Mouse (Mus musculus) monocyte, adult 2 months (primary cell): ENCODE data around the gene Fam102a.
A peak's percentile ranks its signal among the peaks of the same experiment; 100 is the strongest.

Experiments used
- DNase-seq, 2 experiments: peaks; one replicate each; pipeline ENCODE4 v3.0.0; 2022; ENCODE audit warnings: low spot score in 2 of 2, low read depth in 1 of 2

Fam102a gene

GRCm38 (mm10) chr2:32576532-32576931 is 41.4 kb downstream of the Fam102a start:
- DNase-seq, result no peak

DNA sequence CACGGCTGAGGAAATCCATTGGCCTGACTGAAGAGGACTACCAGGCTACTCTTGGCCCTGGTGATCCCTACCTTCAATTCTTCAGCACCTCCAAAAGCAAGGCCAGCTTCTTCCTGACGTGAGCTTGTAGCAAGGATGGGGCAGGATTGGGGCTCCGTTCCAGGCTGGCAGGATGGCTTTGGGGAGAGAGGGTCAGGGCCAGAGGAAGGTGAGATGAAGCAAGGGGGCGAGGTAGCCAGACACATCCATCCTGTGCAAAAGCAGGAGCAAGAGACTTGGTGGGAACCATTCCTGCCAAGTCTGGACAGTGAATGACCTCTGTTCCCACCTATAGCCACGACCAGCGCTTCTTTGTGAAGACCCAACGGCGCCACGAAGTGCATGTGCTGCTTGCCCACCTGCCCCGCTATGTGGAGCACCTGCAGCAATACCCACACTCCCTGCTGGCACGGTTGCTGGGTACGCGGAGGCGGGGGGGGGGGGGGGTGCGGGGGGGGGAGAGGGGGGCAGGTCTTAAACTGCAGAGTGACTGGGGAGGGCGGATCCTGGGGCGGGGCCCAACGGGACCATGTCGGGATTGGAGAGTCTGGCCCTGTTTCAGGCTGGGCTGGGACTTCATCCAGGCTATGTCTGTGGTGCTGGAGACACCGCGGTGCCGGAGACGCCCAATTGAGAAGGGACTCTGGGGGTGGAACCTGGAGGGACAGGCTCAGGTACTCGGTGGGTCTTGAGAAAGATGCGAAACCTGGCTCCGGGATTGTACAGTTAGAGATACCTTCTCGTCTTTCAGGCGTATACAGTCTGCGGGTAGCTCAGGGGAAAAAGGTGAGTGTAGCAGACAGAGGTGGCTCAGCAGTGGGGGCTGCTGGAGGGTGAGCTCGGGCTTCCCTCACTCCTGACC is 43.3 kb downstream of the Fam102a start:
- DNase-seq, result no peak

GRCm38 (mm10) chr2:32581450-32582095 is 46.4 kb downstream of the Fam102a start:
- DNase-seq, result no peak

- peak in 1 of 2 experiments; percentile 68 for DNase-seq
Measured at GRCm38 (mm10) chr2:32582830-32583799, 48.0 kb downstream of the Fam102a start.

DNA sequence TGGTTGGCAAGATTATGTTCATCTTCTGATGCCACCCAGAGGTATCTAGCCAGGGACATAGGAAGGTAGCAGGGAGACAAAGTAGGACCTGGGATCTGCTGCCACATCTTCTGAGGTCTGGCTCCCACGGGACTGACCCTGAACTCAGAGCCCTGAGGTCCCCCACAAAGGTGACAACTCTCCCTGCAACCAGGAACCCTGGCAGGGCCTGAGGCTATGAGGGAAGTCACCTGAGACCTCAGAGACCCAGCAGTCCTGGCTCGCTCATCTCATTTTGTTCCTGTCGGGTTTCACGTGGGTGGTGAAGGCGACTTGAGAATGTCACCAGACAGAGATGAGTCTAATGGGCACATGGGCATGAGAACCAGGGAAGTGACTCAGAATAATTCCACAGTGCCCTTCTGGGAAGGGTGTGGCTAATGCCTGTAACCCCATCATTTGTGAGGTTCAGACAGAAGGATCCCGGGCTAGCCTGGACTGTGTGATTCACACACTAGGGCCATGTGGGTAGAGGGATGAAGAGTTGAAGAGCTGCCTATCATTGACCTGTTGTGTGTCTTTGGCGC is 50.1 kb downstream of the Fam102a start:
- no peak for DNase-seq

DNA sequence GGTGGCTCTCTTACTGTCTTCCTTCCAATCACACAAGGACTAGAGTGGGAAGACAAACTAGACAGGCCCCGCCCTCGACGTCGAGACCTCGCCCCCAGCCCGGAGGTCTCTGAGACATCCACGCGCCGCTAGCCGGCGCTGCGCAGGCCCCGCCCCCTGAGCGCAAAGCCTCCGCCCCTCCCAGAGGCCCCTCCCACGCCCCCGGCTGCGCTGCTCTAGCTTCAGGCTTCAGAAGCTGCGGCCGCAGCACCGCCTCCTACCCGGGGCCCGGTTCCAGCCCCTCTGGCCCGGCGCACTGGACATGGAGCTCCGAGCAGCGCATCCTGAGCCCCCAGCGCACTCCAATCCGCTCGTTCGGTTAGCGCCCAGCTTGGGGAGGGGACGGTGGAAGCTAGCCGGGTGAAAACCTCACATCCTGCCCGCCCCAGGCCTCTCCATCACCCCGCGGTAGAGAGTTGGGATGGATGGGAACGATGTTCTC is 51.8 kb downstream of the Fam102a start, which contains the start of gene St6galnac4:
Gene St6galnac4 (plus strand): TSS at position 225 of the 481 bp plus-strand sequence.
- DNase-seq, result peak; percentile 64 to 84

- peak in 1 of 2 experiments; percentile 48 for DNase-seq
Measured at GRCm38 (mm10) chr2:32587731-32588321, 52.7 kb downstream of the Fam102a start.

- DNase-seq, result no peak
Measured at GRCm38 (mm10) chr2:32589213-32589795, 54.2 kb downstream of the Fam102a start.

DNA sequence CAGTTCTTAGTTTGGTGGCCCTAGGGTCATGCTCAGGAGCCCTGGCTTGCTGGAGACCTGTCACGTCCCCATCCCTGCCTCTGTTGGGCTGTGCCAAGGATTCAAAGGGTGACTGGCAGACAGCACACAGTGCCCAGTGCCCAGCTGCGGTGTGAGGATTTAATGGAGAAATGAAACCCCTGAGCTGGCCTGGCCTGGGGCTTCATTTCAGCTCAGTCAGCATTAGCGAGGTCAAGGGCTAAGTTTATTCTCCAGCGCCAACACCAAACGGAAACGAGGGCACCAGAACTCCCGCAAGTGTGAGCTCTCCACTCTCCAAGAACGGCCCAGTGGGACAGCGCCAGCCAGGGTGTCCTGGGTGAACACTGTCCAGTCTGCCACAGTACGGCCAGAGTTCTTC is 55.1 kb downstream of the Fam102a start:
- DNase-seq, result no peak

- no peak for DNase-seq
Measured at GRCm38 (mm10) chr2:32591249-32591648, 56.1 kb downstream of the Fam102a start.

- DNase-seq, result no peak
Measured at GRCm38 (mm10) chr2:32596725-32597124, 61.6 kb downstream of the Fam102a start.

DNA sequence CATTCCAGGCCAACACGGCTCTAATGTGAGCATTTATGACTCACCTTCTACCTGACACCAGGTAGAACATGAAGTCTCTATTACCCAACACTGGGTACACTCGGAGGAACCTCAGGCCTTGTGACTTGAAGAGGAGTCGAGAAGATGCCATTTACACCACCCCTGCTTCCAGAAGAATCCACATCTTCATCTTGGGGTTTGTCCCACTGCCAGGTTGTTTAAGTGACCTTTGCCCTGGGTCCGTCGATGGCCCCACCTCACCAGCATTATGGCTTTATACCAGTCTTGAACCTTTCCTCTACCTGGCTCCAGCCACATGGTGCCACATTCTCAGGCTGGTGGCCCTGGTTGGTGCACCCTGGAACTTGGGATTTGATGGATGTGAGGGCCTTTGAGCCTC is 62.1 kb downstream of the Fam102a start:
- no peak for DNase-seq

- no peak for DNase-seq
Measured at GRCm38 (mm10) chr2:32597699-32598098, 62.6 kb downstream of the Fam102a start.

- no peak for DNase-seq
Measured at GRCm38 (mm10) chr2:32598506-32598905, 63.4 kb downstream of the Fam102a start.

- no peak for DNase-seq
Measured at GRCm38 (mm10) chr2:32599409-32599808, 64.3 kb downstream of the Fam102a start, which contains the start of gene St6galnac6. Gene St6galnac6 (plus strand): TSS chr2:32599709.

DNA sequence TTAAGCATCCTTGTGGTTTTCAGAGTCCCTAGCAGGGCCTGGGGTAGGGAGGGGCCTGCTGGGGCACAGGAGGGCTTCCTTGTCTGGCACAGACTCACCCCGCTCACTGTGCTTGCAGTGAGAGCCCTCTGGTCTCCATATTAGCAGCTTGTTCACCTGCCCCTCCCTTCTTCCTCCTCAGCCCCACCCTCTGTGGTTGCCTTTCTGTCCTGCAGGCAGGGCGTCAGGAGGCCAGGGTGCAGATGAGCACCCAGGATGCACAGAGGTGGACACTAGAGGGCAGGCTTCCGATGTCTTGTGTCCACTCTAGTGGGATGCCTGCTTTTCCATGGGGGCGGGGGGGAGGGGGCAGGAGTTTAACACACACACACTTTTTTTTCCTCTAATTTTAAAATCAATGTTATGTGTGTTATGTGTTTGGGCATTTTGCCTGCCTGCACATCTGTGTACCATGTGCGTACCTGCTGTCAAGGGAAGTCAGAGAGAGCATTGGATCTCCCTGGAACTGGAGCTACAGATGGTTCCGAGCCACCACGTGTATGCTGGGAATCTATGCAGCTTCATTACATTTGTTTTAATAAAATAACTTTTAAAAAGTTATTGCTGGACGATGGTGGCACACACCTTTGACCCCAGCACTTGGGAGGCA is 66.4 kb downstream of the Fam102a start:
- DNase-seq, result peak in 1 of 2 experiments; percentile 24

GRCm38 (mm10) chr2:32602600-32603054 is 67.5 kb downstream of the Fam102a start:
- peak in 1 of 2 experiments; percentile 81 for DNase-seq

DNA sequence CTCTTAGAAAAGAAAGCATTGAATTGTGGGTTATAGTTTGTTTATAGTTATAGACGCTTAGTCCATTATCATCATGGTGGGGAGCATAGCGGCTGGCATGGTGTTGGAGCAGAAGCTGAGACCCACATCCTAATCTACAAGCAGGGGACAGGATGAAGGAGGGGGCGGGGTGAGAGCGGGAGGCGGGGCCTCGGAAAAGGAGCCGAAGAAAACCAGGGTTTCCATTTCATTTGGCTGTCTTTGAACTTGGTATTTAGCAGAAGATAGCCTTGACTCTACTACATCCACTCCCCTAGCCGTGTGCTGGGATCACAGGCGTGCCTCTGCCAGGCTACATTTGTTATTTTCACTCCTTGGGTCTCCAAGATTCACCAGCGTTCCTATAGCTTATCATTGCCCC is 69.5 kb downstream of the Fam102a start:
- DNase-seq, result no peak
